Mouse (Mus musculus) T-helper 1 cell (primary cell): ENCODE results near the gene Ifnl2.

Experiments
- in situ Hi-C: fragments of 300-600 bp; cut with MboI, MseI; formaldehyde crosslinking; loops from one replicate; pipeline ENCODE4 v1.15.1; 2025; ENCODE audit warnings: high pct_unique_total_duplicates

Gene Ifnl2

DNA sequence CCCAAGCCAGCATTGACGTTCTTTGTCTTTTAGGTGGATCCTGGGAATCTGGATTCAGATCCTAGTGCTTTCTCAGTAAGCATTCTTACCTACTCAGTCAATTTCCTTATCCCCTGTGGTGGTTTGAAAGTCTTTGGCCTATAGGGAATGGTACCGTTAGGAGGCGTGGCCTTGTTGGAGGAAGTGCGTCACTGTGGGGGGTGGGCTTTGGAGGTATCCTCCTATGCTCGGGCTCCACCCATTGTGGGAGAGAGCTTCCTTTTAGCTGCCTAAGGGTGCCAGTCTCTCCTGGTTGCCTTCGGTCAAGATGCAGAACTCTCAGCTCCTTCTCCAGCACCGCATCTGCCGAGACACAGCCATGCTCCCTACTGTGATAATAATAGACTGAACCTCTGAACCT, 17.9 kb downstream of the Ifnl2 start:
- in situ Hi-C loops: no loop called here

DNA sequence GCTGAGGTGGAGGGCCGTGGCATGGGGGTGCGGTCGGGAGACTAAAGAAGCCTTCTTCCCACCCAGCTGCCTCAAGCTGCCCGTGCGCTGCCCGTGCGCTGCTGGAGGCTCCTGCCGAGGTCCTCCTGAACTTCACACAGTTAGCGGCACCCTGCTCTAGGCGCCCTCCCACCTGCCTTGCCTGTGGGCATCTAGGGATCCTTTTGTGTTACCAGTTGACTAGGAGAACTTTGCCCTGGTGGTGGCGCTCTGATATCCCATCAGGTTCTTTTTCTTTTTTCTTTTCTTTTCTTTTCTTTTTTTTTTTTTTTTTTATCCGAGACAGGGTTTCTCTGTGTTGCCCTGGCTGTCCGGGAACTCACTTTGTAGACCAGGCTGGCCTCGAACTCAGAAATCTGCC, 19.4 kb downstream of the Ifnl2 start:
- in situ Hi-C loops: no loop called here

- in situ Hi-C loops: no loop called here
Measured at GRCm38 (mm10) chr7:28490410-28490809, 19.8 kb downstream of the Ifnl2 start.

GRCm38 (mm10) chr7:28488030-28488491, 22.2 kb downstream of the Ifnl2 start:
- in situ Hi-C loops: no loop called here

GRCm38 (mm10) chr7:28484192-28484591, 26.1 kb downstream of the Ifnl2 start:
- in situ Hi-C loops: no loop called here

DNA sequence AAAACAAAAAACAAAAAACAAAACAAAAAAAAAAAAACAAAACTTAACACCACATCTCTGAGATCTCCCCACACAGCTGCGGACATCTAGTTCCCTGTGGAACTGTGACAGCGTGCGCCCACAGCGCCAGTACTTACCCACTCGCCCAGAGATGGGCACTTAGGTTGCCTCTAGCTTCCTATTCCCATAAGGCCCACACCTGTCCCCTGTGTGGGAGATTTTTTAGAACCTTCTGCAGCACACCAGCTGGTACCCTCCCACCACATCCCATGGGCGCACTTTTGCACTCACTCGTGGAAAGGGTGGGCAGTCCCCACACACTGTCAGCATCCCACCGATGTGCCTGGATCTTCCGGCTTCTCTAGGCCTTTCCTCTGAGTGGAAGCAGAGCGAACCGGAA, 27.4 kb downstream of the Ifnl2 start:
- in situ Hi-C loops: no loop called here

DNA sequence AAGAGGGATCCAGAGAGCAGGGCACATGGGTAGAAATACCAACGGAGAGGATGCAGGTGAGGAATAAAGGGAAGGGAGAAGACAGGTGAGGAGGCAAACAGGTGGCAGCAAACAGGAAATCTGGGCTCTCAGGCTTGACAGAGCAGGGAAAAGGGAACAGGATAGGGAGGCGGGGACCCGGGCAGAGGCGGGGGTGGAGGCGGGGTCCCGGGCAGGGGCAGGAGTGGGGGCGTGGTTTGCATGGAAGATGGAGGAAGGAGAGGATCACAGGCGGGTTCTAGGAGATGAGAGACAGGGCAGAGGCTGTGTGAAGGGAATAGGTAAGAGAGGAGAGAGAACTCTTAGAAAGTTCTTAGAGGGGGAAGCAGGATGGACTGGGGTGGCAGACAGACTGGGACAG, 31.4 kb downstream of the Ifnl2 start:
- in situ Hi-C loops: no loop called here

DNA sequence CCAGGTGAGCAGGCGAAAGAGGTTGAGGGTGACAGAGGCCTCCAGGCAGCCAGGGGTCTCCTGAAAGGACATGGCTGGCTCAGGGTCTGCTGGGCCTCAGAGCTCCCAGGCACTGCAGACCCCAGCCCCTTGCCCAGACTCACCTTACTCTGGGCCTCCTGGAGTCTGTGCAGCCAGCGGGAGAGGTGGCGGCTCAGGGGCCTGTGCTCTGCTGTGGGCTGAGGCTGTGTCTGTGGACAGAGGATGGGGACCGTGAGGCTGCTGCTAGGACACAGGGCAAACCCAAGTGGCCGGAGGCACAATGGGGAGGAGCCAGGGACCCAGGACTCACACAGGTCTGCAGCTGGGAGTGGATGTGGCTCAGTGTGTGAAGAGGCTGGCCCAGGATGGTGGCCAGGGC, 32.9 kb downstream of the Ifnl2 start:
- in situ Hi-C loops: no loop called here

DNA sequence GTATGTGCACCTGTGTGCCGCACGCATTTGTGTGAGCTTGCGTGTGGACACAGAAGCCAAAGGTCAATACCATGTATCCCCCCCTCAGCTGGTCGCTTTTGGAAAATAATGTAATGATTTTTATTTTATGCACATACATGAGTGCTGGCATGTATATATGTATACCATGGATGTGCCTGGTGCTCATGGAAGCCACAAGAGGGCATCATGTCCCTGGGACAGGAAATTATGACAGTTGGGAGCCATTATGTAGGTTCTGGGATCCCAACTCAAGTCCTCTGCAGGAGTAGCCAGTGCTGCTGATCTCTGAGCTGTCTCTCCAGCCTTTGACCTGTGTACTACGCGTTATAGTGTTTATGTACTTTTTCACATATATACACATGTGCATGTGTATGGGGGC, 34.1 kb downstream of the Ifnl2 start:
- in situ Hi-C loops: no loop called here

GRCm38 (mm10) chr7:28467213-28467751, 43.0 kb downstream of the Ifnl2 start:
- in situ Hi-C loops: no loop called here

- in situ Hi-C loops: no loop called here
Measured at GRCm38 (mm10) chr7:28466721-28467212, 43.5 kb downstream of the Ifnl2 start.

DNA sequence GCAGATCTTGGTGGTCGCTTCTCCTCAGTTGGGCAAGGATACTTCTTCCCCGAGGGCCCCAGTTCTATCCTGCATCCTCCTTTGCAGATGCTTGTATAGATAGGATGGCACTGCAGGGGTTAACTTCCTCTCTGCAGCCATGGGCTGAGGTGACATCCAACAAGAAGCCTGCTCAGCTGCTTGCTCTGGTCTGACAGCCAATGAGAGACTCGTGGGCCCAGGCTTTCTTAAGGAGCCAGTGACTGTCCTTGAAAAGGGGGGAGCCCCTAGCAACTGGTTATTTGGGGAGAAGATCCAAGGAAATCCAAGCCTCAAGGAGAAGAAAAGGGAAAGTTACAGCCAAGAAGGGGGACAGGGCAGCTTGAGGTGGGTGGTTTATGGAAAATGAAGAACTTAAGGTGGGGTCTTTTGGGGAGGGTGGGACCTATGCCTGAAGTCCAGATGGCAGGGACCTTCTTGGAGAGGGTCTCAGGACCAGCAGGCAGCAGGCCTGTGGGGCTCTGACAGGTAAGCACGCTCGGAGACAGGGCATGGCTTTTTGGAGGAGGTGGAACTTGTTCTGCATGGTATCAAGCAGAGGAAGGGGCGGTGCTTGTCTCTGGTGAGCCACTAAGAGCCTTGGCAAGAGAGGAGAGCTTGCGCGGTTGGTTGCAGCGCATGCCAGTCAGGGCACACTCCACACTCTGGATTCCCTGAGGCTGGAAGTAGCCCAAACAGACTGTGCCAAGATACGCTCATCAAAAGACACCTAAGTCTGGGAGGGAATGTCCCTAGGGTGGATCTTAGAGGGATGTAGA, 45.6 kb downstream of the Ifnl2 start:
- in situ Hi-C loops: no loop called here

DNA sequence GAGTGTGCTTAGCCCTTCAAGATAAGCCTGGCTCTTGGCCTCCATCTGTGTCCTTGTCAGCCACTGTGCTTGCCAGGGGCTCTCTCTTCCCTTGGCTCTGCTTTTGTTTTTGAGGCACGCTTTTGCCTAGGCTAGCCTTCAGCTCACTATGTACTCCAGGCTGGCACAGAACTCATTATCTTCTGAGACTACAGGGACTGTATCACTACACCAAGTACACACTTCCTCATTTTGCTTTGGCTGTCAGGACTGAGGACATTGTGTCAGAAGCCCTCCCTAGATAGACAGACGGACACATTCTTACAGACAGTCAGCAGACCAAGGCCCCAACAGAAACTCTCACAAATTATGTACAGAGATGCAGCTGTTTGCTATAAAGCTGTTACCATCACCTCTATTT, 47.5 kb downstream of the Ifnl2 start:
- in situ Hi-C loops: no loop called here

- in situ Hi-C loops: no loop called here
Measured at GRCm38 (mm10) chr7:28460361-28460760, 49.9 kb downstream of the Ifnl2 start.
